Mouse (Mus musculus) G1E-ER4 (cell line): ENCODE data around the gene Lin7c. TPM values are rescaled to one million over a fixed set of nuclear protein-coding genes. Genes with fewer than 3 reads are reported as not detected.

Experiments
- GATA1 ChIP-seq: IDR thresholded peaks from one replicate; pipeline ENCODE4 v1.8.0; 2012; ENCODE audit warnings: low read length, inconsistent platforms
- polyA plus RNA-seq: library from polyadenylated mRNA; stranded (reverse); fragments of >175 nt; gene quantifications from 2 replicates; pipeline ENCODE4 v1.2.3, GENCODE M21; 2012

Gene Lin7c
- 1.6 TPM in 2 replicates for polyA plus RNA-seq

DNA sequence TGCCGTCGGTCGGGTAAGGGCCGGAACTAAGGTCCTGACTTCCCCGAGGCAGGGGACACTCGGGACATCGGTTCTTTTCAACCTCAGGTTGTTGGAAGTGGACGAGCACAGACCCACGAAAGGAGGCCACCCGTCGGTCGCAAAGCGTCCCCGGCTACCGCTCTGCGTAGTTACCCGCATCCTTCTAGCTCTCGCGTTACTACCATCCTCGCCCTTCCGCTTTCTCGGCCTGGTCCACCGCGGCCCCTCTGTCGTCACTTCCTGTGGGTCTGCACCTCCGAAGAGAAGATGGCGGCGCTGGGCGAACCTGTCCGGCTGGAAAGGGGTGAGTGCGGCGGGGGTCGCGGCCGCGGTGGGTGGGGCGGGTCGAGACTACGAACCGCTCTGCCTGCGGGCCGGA, at the start of gene Lin7c:
Gene Lin7c, plus strand, starts transcription at position 257 of the 400 bp plus-strand sequence.
- no peak for TF ChIP-seq GATA1

DNA sequence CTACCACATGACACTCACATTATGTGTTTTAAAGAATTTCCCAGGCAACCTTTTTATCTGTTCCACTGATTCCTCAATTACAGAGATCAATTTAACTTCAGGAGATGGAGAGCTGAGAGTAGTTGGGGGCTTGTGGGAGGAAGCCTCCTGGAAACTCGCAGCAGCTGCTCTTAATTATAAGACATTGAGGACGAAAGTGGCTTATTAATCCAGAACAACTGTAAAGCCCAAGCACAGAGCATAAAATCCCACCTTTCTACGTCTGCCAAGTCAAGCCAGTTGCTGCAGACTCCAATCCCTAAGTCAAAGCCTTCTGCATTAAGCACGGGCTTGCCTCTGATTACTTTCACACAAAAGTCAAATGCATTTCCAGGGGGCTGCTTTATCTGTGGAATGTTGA, 44.3 kb upstream of the Lin7c start:
- TF ChIP-seq GATA1: no peak

DNA sequence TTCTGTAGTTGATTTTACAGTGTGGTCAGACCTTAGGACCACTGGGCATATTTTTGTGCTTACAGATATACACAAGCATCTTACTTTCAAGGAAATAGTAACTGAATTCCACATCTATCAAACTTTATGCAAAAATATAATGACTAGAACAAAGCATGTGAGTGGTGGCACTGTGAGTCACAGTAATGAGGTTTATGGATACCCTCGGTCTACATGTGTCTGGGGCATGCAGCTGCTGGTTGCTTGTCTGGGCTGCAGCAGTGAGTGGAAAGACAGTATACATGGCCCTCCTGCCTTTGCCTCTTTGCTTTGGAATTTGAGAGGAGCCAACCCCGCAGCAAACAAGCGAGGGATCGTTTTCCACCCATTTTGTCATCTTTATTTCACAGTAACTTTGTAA, 42.3 kb upstream of the Lin7c start:
- no peak for TF ChIP-seq GATA1

DNA sequence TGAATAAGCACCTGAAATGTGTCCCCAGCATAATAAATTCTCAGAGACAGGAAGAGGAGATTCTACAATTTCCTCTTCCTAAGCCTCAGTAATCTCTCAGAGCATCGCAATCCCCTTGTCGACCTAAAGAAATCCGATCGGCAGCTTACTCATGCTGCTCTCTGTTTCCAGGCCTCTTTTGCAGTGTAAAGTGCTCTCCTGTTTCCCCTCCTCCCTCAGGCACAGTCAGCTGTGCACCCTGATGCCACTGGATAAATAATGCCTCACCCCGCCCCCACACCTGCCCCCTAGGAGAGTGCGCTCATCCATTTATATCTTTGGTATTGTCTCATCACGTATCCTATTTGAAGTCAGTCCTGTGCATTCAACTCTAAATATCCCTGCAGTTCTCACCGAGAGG, 41.9 kb upstream of the Lin7c start:
- no peak for TF ChIP-seq GATA1

DNA sequence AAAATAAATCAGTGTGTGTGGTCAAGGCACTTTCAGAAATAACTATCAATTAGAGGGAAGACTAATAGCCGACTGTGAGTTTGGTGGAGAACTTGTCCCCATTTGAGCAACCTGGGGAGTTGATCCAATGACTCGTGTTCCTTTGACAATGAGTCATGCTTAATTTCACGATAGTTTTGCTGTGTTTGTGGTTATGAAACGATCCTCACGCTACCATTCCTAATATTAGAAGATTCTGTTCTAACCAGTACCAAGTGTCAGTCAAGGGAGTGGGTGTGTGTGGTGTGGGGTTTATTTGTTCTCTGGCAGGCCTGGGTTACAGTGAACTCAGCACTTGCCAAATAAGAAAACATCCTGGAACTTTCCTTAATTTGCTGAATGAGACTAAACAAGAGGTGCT, 35.1 kb upstream of the Lin7c start:
- TF ChIP-seq GATA1: no peak

DNA sequence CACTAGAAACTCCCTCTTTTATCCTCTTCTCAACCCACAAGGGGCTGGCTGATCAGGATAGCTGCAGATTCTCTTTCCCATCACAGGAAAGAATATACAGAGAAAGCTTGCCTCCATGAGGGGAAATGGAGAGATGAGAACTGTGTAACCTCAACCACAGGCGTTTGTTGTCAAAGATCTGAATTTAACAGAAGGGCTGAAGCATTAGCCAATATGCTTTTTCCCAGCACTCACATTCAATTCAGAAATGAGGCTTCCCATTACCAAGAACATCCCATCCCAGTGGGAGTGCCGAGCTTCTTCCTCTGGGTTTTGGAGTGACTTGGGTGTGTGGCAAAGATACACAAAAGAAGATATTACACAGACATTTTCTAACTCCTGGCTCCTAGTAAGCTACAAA, 31.0 kb upstream of the Lin7c start:
- TF ChIP-seq GATA1: no peak

DNA sequence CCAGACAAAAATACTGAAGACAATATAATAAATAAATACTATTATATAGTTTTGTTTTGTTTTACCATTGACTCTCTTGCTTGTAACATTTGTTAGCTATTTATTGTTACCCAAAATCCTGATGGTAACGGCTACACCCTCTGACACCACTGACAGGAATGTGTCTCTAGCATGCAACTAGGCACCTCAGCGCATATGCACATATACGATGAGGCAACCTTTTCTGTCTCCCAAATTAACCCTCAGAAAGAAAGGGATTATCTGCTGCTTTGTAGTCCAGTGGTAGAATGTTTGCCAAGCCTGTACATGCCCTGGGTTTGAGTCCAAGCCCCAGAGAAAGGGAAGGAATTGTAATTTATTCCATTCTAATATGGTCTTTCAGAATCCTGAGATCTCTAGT, 29.8 kb upstream of the Lin7c start:
- TF ChIP-seq GATA1: no peak

DNA sequence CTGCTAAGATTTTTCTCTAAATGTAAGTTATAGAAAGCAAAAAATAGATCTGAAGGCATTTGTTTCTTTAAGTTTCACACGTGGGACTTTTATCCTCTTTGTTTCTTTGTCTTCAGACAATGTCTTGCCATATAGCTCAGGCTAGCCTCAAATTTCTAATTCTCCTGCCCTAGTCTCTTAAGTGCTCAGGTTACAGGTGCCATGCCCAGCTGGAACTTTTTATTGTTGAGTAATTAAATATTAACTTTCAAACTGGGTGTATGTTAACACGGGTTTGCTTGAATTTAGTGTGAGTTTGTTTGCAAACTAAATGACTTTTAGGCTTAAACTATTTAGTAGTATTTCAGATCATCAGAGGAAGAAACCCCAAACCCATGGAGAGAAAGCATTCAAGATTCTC, 9.5 kb upstream of the Lin7c start:
- TF ChIP-seq GATA1: no peak

DNA sequence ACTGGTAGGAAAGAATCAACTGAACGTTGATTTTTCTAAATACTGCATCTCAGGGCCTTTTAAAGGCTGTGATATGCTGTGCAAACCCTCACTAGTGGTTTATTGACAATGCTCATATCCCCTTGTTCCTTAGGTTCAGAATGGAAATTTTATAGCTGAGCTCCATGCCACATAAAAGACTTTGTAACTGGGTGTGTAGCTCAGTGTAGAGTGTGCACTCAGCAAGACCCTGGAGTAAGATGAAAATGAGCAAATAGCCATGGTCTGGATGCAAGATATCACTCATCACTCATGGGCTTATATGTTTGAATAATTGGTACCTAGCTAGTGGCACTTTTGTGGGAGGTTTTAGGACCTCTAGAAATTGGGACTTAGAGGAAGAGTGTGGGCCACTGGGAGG, 9.0 kb upstream of the Lin7c start:
- no peak for TF ChIP-seq GATA1

DNA sequence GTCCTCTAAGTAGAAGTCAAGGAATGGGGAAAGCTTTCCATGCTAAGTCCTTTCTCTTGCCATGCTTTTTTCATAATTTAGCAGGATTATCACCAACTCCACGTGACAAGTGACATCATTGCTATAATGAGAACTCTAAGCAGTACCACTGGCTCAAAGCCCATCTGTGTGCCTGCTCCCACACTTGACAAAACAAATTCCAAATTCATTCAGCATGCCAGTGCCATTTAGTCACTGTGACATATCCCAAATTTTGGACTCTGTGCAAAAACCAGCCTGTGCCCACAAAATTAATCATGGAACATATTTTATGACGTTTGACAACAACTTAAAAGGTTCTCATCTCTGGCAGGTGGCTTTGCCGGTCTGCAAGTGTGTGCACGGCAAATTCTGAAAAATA, 6.5 kb upstream of the Lin7c start:
- no peak for TF ChIP-seq GATA1

DNA sequence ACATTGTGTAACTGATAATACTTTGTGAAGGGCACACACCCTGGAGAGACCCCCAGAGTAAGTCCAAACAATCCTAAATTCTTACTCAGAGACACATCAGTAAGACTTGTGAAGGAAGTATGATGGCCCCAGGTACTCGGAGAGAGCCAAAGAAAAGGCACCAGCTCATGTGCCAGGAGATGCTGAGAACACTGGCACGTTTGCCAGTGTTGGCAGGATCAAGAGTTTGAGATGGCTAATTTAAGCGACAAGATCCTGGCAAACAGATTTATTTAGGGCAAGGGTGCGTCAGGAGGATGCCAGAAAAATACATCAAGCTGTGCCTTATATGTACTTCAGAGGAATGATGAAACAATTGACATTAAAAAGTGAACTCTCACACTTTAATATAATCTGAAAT, 6.1 kb upstream of the Lin7c start:
- TF ChIP-seq GATA1: no peak

DNA sequence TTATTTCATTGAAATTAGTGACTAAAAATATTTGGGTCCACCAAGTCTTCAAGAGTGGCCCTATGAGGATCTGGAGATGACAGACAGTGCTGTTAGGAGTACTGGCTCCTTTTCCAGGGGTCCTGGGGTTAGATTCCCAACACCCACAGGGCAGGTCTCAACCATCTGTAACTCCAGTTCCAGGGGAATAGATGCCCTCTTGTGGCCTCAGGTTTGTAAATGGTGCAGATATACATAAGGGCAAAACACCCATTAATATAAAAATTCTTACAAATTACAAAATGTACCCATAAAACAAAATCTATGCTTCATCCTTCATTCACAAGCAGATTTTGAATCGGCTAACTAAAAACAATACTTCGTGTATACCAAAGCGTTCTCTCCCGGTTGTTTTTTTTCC, 585 bp upstream of the Lin7c start:
- TF ChIP-seq GATA1: no peak

DNA sequence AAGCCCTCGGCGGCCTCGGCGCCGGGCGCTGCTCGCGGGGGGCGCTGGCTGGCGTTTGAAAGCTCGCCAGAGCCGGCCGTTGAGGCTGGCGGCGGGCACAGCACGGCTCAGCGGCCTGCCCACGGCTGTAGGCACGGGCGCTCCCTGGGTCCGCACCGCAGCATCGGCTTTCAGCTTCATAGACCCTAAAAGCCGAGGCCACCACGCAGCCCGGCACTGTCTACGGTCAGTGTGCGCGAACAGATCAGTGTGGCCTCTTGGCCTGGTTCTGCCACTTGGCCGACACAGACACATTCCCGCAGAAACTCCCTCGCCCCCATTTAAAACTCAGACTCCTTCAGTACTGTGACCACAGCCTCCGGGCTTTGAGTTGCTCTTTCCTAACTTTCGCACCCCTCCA, 378 bp downstream of the Lin7c start:
- no peak for TF ChIP-seq GATA1

DNA sequence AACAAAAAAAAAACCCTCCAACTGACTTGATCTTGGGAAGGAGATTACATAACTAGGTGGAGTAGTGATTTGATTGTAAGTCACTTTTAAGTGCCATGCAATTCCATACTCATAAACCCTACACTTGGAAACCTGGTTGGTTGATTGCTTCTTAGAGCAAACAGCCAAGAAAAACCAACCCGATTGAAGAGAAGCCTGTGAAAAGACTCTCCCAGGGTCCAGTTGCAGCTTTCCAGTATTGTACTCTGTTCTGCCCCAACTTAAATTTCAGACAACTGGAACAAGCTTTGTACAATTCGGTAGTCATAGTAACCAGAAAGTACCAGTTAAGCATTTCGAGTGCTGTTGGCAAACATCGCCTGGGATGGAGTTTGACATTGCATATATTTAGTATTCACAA, 818 bp downstream of the Lin7c start:
- TF ChIP-seq GATA1: no peak

DNA sequence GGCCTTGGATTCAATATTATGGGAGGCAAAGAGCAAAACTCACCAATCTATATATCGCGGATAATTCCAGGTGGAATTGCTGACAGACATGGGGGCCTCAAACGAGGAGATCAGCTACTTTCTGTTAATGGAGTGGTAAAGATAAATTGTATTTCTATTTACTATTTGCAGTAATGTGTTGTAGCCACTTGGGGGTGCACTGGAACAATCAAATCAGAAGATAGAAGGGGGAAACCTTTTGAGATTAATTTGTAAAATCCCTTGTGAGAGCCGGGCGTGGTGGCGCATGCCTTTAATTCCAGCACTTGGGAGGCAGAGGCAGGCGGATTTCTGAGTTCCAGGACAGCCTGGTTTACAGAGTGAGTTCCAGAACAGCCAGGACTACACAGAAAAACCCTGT, 5.7 kb downstream of the Lin7c start:
- no peak for TF ChIP-seq GATA1

DNA sequence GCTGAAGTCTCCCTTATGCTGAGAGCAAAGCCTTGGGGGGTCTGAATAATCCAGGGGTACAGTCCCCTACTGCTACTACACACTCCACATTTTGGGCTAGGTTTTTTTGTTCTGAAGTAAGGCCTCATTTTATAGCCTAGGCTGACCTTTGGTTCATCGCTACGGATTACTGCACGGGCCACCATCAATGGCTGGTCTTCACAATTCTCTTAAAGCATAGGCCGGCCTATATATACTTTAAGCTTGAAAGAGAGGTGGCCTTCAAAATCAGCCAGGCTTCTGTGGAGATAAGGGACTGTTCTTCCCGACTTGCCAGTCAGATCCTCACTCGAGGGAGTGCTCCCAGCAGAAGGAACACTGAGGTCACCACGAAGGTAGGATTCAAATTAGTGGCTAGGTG, 12.2 kb downstream of the Lin7c start:
- no peak for TF ChIP-seq GATA1

DNA sequence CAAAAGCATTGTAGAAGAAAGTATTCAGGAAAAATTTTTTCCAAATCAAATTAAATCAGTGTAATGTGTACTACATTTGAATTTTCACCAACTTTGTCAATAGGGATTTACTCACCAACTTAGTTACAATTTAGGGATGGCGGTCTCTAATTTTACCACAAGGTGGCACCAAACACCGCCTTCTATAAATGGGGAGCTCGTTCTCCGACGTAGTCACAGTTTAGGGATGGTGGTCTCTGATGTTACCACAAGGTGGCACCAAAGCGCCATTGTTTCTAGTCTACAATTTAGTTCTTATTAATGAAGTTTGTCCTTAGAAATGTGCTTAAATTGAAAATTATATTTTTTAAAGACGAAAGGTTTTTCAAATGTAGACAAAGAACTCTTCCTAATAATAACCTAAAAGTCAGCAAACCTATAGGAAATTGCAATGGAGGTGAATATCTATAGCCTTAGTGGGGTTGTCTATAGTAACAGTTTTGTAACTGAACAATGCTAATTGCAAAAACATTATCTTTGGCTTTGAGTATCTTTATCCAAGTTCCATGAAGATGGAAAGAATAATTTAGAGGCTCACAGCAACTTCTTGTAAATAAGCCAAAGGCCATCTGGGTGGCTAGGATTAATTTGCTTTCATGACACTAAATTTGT, 13.6 kb downstream of the Lin7c start:
- TF ChIP-seq GATA1: no peak

DNA sequence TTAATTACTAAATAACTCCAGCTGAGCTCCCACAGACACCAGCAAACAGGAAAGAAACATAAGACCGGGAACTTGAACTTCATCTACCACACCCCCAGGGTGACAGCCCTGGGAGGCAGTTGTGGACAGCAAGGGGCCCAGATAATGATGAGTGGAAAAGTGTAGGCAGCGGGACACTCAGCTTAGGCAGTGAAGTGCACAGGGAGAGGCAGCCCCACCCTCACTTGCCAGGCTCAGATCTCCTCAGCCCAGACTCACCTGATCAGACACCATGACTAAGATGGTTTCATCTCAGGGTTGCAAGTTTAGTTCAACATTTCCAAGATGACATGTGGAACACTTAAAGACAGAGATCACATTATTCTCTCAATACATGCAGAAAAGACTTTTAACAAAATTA, 18.5 kb downstream of the Lin7c start:
- TF ChIP-seq GATA1: no peak
